In the genomic region with DNA sequence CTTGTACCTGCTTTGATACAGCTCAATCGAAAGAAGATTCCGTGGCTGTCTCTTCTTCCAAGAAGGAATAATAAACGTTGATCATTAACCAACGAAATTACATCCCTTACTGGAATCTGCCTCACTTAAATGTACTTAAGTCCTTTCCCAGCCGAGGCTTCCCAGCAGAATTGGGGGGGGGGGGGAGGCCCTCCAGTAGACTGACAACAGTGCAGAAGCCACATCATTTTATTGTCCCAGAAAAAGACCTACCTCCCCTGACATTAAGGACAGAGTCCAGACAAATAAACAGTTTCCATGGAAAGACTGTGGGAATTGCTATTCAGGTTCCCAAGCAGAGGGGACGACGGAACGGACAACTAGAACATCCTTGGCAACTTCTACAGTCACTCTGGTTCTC, we compare ENCODE assay signal across 8 mouse cellular contexts. TPM values are rescaled to one million over a fixed set of nuclear protein-coding genes. Genes with fewer than 3 reads are reported as not detected.
DNase-seq lines count a peak whose midpoint lies in the region; ATAC-seq lines count a peak whose summit lies in the region.

No protein-coding gene starts in this region.

- peak overlapping the region; percentile 100; the same call in 1 of the 2 replicates for H3K4me2 ChIP-seq in heart, embryonic 16.5 days (ENCODE audit: low read depth, low read length)
- peak overlapping the region; percentile 98; the same call in 1 of the 2 replicates for H3K4me2 ChIP-seq in embryonic facial prominence, embryonic 11.5 days (ENCODE audit: low read depth, low read length)
- peak overlapping the region; percentile 97 for H3K4me2 ChIP-seq in hindbrain, embryonic 14.5 days (replicated peaks)

- no peak overlapping the region for H3K27ac ChIP-seq in heart, embryonic 16.5 days (ENCODE audit: low read length)
- H3K27ac ChIP-seq in embryonic facial prominence, embryonic 11.5 days (replicated peaks; ENCODE audit: low read depth, low read length) = no peak overlapping the region
- H3K27ac ChIP-seq in hindbrain, embryonic 14.5 days = no peak overlapping the region
- peak overlapping the region; percentile 99 for H3K27ac ChIP-seq in macrophage

- peaks cover 3% of the 10 kb centered on the region for H3K4me1 ChIP-seq in heart, embryonic 16.5 days (ENCODE audit: control insufficient read depth, insufficient read depth, low read length)
- H3K4me1 ChIP-seq in embryonic facial prominence, embryonic 11.5 days (ENCODE audit: control insufficient read depth, insufficient read depth, low read length) = peaks cover 3% of the 10 kb centered on the region; the same call in 1 of the 2 replicates
- H3K4me1 ChIP-seq in hindbrain, embryonic 14.5 days (replicated peaks; ENCODE audit: control insufficient read depth, insufficient read depth, low read length) = peaks cover 8% of the 10 kb centered on the region

- H3K36me3 ChIP-seq in heart, embryonic 16.5 days (ENCODE audit: control insufficient read depth, insufficient read depth) = no peaks in the 10 kb centered on the region
- no peaks in the 10 kb centered on the region for H3K36me3 ChIP-seq in embryonic facial prominence, embryonic 11.5 days (replicated peaks; ENCODE audit: control insufficient read depth, insufficient read depth, low read depth, low read length)
- H3K36me3 ChIP-seq in hindbrain, embryonic 14.5 days (replicated peaks; ENCODE audit: control insufficient read depth, insufficient read depth) = no peaks in the 10 kb centered on the region
- H3K36me3 ChIP-seq in macrophage (ENCODE audit: inconsistent target) = peaks cover 1% of the 10 kb centered on the region; the same call in 1 of the 2 replicates

- H3K79me2 ChIP-seq in macrophage (ENCODE audit: inconsistent target) = peaks cover 73% of the 10 kb centered on the region

- ATAC-seq in heart, embryonic 16.5 days (replicated peaks; ENCODE audit: extremely low read depth, insufficient read depth, low FRiP score) = no peak
- no peak for ATAC-seq in embryonic facial prominence, embryonic 11.5 days (replicated peaks; ENCODE audit: insufficient number of reproducible peaks, low FRiP score, low TSS enrichment, low read depth)
- ATAC-seq in hindbrain, embryonic 14.5 days (ENCODE audit: low FRiP score) = no peak
- no peak for ATAC-seq in cerebellum, adult (ENCODE audit: insufficient number of reproducible peaks, low FRiP score, low TSS enrichment)

- no peaks in the 10 kb centered on the region for H3K9me3 ChIP-seq in heart, embryonic 16.5 days (replicated peaks; ENCODE audit: control insufficient read depth, low read length)
- no peaks in the 10 kb centered on the region for H3K9me3 ChIP-seq in embryonic facial prominence, embryonic 11.5 days (replicated peaks; ENCODE audit: control insufficient read depth, low read length)
- no peaks in the 10 kb centered on the region for H3K9me3 ChIP-seq in hindbrain, embryonic 14.5 days (ENCODE audit: control insufficient read depth, low read length)

- H3K9ac ChIP-seq in heart, embryonic 16.5 days (ENCODE audit: low read length) = no peak overlapping the region
- H3K9ac ChIP-seq in embryonic facial prominence, embryonic 11.5 days (replicated peaks; ENCODE audit: low read length) = no peak overlapping the region
- H3K9ac ChIP-seq in hindbrain, embryonic 14.5 days = no peak overlapping the region

- peaks cover 6% of the 10 kb centered on the region; the same call in 1 of the 2 replicates for H3K27me3 ChIP-seq in heart, embryonic 16.5 days (ENCODE audit: control insufficient read depth, insufficient read depth, low read length)
- peaks cover 11% of the 10 kb centered on the region for H3K27me3 ChIP-seq in embryonic facial prominence, embryonic 11.5 days (ENCODE audit: control insufficient read depth, insufficient read depth, low read length)
- H3K27me3 ChIP-seq in hindbrain, embryonic 14.5 days (ENCODE audit: control insufficient read depth, insufficient read depth, low read length) = peaks cover 42% of the 10 kb centered on the region

- peak overlapping the region; percentile 73 for H3K4me3 ChIP-seq in heart, embryonic 16.5 days (ENCODE audit: low read length)
- no peak overlapping the region for H3K4me3 ChIP-seq in embryonic facial prominence, embryonic 11.5 days (ENCODE audit: low read depth, low read length)
- peak overlapping the region; percentile 51 for H3K4me3 ChIP-seq in hindbrain, embryonic 14.5 days (replicated peaks; ENCODE audit: low read length)
- peak overlapping the region; percentile 98 for H3K4me3 ChIP-seq in macrophage (ENCODE audit: inconsistent target)

- intact Hi-C loops in heart, postnatal 14 days (cut with DNase I) = no loop called here

- 26% methylated on average over 8 of the region's 8 CpGs for WGBS in heart, embryonic 16.5 days
- WGBS in embryonic facial prominence, embryonic 11.5 days = 24% methylated on average over 8 of the region's 8 CpGs
- WGBS in hindbrain, embryonic 14.5 days = 19% methylated on average over 8 of the region's 8 CpGs
- WGBS in macrophage (ENCODE audit: missing documents) = 77% methylated on average over 8 of the region's 8 CpGs

- no peak for DNase-seq in heart, postnatal 14 days
- no peak for DNase-seq in embryonic facial prominence, embryonic 11.5 days (ENCODE audit: low spot score)
- DNase-seq in hindbrain, embryonic 14.5 days (ENCODE audit: low spot score) = no peak
- DNase-seq in lung, adult 18-20 months = no peak
- no peak for DNase-seq in retina, embryonic 14.5 days (ENCODE audit: low spot score)

RNA-seq across cellular contexts. Expression of a gene that starts 0.7 kb away (rescaled TPM):
- 3.1 and 4.0 TPM in 2 replicates for polyA plus RNA-seq in heart, embryonic 16.5 days (2015; fragmentation: Nextera tagmentation; extraction: Ambion mirVana)
- 1 to 10 TPM; 2.1 to 3.1 TPM for total RNA-seq in heart, postnatal 14 days (2021)
- 2.8 and 3.0 TPM in 2 replicates for polyA plus RNA-seq in embryonic facial prominence, embryonic 11.5 days (2014; fragmentation: Nextera tagmentation; extraction: Ambion mirVana)
- 3.9 and 5.3 TPM in 2 replicates for polyA plus RNA-seq in hindbrain, embryonic 14.5 days (2014; fragmentation: Nextera tagmentation; extraction: Ambion mirVana)
- 100 to 1,000 TPM in 5 of 26 experiments, 10 to 100 TPM in 21; 19.7 to 145 (median 77.4) TPM for total RNA-seq in macrophage (2018; cell fraction: chromatin; rRNA removed)
- total RNA-seq in macrophage (2018; cell fraction: cytosol; rRNA removed) = 100 to 1,000 TPM in 23 of 26 experiments, 10 to 100 TPM in 3; 72.1 to 179 (median 127) TPM
- 100 to 1,000 TPM in 22 of 26 experiments, 10 to 100 TPM in 4; 59.3 to 215 (median 137) TPM for total RNA-seq in macrophage (2018; cell fraction: nucleus; rRNA removed)
- polyA plus RNA-seq in macrophage (2018) = 54.9 to 117 TPM (median 84.8 TPM) in 3 replicates

RNA-seq across cellular contexts. Expression of a gene that starts 8.6 kb away (rescaled TPM):
- 0.92 and 1.2 TPM in 2 replicates for polyA plus RNA-seq in heart, embryonic 16.5 days (2015; fragmentation: Nextera tagmentation; extraction: Ambion mirVana)
- total RNA-seq in heart, postnatal 14 days (2021) = 1 to 10 TPM; 2.9 to 5.2 TPM
- 0.60 and 1.1 TPM in 2 replicates for polyA plus RNA-seq in embryonic facial prominence, embryonic 11.5 days (2014; fragmentation: Nextera tagmentation; extraction: Ambion mirVana)
- 0.80 and 0.91 TPM in 2 replicates for polyA plus RNA-seq in hindbrain, embryonic 14.5 days (2014; fragmentation: Nextera tagmentation; extraction: Ambion mirVana)
- total RNA-seq in macrophage (2018; cell fraction: chromatin; rRNA removed) = 100 to 1,000 TPM in 25 of 26 experiments, 10 to 100 TPM in 1; 96.7 to 290 (median 134) TPM
- total RNA-seq in macrophage (2018; cell fraction: cytosol; rRNA removed) = 10 to 100 TPM in 24 of 26 experiments, 1 to 10 TPM in 2; 9.5 to 19.4 (median 12.8) TPM
- 100 to 1,000 TPM in 7 of 26 experiments, 10 to 100 TPM in 19; 54.1 to 169 (median 76.7) TPM for total RNA-seq in macrophage (2018; cell fraction: nucleus; rRNA removed)
- polyA plus RNA-seq in macrophage (2018) = 7.5 to 13.0 TPM (median 12.4 TPM) in 3 replicates

RNA-seq across cellular contexts. Expression of a gene that starts 48.4 kb away (rescaled TPM):
- 23.8 and 31.6 TPM in 2 replicates for polyA plus RNA-seq in heart, embryonic 16.5 days (2015; fragmentation: Nextera tagmentation; extraction: Ambion mirVana)
- 10 to 100 TPM; 16.0 to 16.7 TPM for total RNA-seq in heart, postnatal 14 days (2021)
- polyA plus RNA-seq in embryonic facial prominence, embryonic 11.5 days (2014; fragmentation: Nextera tagmentation; extraction: Ambion mirVana) = 62.8 and 66.9 TPM in 2 replicates
- 100.0 and 102 TPM in 2 replicates for polyA plus RNA-seq in hindbrain, embryonic 14.5 days (2014; fragmentation: Nextera tagmentation; extraction: Ambion mirVana)
- total RNA-seq in macrophage (2018; cell fraction: chromatin; rRNA removed) = 10 to 100 TPM; 16.8 to 93.6 (median 62.1) TPM
- 10 to 100 TPM; 11.8 to 25.0 (median 18.4) TPM for total RNA-seq in macrophage (2018; cell fraction: cytosol; rRNA removed)
- total RNA-seq in macrophage (2018; cell fraction: nucleus; rRNA removed) = 10 to 100 TPM; 12.7 to 80.8 (median 36.4) TPM
- 19.1 to 28.7 TPM (median 24.0 TPM) in 3 replicates for polyA plus RNA-seq in macrophage (2018)
